Mouse (Mus musculus): ENCODE results near the gene Hipk4.

GRCm38 (mm10) chr7:27574124-27574880 lies 51.2 kb downstream of the Hipk4 start:
- no peak for TF ChIP-seq POLR2A (IDR thresholded peaks at IDR 0.05; ENCODE audit: borderline replicate concordance, insufficient read depth, low read length)
- no peak for TF ChIP-seq CTCF (IDR thresholded peaks at IDR 0.05; ENCODE audit: borderline replicate concordance, insufficient read depth, low read depth, low read length)
